Mouse (Mus musculus) embryo, embryonic 10.5 days (tissue): ENCODE measurements around the gene Dad1.

Experiments used
- DNase-seq: peaks from one replicate; pipeline ENCODE4 v3.0.0-alpha.2; 2015; ENCODE audit warnings: low spot score

Gene Dad1

GRCm38 (mm10) chr14:54253741-54254291 is at the start of gene Dad1, which contains the start of gene Abhd4:
Dad1 (minus strand) TSS chr14:54254104.
Abhd4 (plus strand) TSS chr14:54254188.
- DNase-seq = peak; percentile 98

DNA sequence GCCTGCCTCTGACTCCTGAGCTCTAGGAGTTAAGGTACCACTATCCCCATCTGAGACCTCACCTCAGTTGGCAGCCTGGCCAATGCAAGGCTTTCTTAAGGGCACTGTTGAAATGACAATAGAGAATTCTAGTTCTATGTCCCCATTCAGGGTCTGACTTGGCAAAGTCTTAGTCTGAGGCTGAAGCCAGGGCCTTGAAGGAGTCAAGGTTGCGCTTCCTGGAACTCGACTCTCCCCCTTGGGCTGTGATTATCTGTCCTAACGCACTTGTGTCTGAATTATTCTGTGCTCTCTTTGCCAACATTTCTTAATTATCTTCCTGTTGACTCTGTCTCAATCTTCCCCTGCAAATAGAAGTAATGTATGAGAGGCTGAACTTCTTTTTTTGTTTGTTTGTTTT is 46.8 kb upstream of the Dad1 start:
- DNase-seq = no peak

DNA sequence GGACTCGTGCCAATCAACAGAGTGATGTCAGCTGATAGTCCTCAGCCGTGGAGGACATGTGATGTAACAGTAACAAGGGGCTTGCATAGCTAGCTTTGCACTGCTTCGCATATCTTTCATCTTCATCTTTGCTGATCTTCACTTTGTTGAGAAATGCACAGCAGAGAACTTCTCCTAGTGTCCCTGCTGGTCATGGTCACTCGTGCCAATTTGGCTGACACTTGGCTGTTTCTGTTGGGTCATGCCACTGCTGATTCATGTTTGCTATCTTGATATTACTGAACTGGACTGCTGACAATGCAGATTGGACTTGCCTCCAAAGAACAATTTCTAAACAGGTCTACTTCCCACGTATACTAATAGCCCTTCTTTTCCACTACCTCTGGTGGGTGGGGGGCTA is 46.2 kb upstream of the Dad1 start:
- no peak for DNase-seq

DNA sequence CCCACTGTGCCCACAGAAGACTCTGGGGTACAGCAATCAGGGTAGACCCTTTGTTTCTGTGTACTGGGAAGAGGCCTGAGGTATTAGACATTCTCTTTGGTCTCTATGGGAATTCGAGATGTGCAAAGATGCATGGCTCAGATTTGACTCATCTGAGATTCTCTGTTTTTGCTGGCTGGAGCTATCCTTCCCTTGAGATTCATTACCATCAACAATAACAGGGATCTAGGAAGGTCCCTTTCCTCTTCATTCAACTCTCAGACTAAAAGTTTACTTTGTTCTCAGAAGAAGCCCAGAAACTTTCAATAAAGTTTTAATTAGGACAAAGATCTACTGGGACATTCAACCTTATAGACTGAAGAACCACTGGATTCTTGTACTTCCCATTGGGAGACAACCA is 30.9 kb upstream of the Dad1 start, which contains the start of gene Olfr49:
Gene Olfr49, minus strand, starts transcription at position 101 of the 400 bp plus-strand sequence.
- DNase-seq = no peak

DNA sequence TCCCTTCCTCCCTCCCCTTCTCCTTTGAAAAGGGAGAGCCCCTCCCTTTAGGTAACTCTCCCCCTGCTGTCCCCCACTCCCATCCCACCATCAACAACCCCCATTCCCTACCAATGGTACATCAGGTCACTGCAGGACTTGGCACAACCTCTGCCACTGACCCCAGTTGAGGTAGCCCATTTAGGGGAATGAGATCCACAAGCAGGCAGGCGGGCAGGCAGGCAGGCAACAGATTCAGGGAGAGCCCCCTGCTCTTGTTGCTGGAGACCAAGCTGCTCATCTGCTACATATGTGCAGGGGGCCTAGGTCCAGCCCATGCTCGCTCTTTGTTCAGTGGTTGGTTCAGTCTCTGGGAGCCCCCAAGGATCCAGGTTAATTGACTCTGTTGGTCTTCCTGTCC is 22.5 kb upstream of the Dad1 start:
- no peak for DNase-seq

GRCm38 (mm10) chr14:54272696-54273095 is 18.8 kb upstream of the Dad1 start:
- DNase-seq = no peak

DNA sequence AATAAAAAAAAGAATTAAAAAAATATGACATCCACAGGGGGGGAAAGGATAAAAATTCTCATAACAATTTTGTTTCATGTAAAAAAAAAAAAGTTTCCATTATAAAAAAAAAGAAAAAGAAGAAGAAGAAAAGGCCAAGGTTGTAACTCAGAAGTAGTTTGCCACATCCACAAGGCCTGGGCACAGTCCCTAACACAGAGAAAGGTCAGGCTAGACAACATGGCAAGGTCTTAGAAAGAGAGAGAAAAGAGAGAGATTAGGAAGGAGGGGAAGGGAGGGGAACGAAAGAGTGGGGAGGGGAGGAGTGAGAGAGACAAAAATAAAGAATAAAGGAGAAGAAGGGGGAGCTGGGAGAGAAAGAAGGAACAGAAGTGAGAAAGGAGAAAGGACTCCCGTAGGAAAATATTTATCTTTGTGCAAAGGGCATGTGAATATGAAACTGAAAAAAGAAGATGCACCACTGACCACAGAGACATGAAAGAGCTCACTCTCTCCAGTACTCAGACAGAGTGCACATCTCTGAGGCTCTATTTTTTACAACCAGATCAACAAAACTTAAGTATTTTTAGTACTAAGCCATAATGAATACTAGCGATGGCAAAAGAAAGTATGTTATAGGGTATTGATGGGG is 18.2 kb upstream of the Dad1 start:
- DNase-seq = no peak

DNA sequence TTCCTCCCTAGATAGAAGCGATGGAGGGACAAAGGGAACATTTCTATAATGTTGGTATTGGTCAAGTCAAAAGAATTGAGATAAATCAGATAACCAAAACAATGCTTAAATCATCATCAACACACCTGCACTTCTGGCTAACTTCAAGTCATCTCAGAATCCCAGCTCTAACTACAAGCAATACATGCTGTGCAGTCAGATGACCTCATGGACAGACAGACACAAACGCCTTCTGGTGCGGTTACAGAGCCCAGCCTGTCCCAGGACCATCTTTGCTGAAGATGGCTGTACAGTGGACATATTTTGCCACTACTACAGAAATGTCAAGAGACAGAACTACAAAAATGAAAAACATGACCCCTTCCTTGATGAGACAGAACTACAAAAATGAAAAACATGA is 16.5 kb upstream of the Dad1 start:
- no peak for DNase-seq

DNA sequence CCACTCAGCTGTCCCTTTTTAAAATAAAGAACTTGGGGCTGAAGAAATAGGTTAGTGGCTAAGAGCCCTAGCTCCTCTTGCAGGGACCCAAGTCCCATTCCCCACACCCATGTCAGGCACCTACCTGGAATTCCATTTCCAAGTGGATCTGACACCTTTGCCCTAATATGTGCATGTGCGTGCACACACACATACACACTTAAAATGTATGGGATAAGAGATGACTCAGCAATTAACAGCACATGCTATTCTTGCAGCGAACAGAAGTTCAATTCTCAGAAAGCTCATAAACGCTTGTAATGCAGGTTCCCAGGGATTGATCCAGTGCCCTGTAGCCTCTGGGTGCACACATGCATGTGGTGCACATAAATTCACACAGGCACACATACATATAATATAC is 15.7 kb upstream of the Dad1 start:
- DNase-seq = no peak

DNA sequence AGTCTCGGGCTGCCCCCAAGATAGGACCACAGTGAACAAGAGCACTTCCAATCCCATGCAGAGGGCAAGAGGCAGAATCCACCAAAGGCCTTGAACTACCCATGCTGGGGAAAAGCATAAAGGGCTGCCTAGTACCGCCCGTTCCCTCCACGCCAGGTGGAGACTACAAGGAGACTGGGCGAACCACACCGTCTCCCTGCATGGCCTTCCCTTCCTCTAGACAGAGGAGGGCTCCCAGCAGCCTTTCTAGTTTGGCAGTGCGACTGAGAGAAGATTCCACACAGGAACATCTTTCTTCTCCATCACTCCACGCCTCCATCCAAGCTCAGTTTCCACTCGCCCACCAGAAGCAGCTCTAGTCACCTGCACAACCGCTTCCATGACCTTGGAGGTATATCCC is 14.1 kb upstream of the Dad1 start:
- no peak for DNase-seq

GRCm38 (mm10) chr14:54265951-54266350 is 12.0 kb upstream of the Dad1 start:
- DNase-seq = no peak

GRCm38 (mm10) chr14:54265093-54265492 is 11.2 kb upstream of the Dad1 start:
- no peak for DNase-seq

DNA sequence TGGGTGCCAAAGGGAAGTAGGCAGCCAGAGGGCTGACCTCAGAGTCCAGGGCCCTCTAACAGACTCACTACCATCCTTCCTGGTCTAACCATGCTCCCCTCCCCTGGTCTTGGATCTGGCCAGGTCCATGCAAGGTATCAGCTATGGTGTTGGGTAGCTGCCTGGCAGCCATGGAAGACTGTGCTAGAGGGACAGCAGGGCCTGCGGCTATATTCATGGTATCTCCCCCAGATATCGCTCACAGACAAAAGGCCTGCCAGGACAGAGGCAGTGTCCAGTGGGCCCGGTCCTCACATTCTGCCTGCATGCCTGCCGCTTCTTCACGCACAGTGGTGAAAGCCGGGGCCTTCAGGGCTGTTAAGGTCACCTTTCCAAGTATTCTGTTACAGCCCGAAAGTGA is 10.3 kb upstream of the Dad1 start:
- no peak for DNase-seq

DNA sequence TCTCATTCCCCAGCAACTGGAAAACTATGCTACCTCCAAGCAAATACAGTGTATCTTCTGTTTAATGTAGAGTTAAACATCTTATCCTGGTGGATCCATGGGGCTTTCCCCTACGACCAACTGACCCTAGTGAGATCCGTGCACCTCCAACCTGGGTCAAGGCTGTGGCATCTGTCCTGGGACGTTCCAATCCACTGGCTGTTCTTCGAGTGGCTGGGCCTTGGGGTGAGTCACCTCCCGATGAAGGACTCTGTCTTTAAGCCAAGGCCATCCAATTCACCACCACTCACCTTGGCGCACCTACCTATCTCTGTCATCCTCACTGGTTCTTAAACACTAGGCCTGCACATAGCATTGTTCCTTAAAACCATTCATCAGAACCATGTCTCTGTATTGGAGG is 9.2 kb upstream of the Dad1 start:
- DNase-seq = no peak

- no peak for DNase-seq
These were observed 8.7 kb upstream of the Dad1 start for GRCm38 (mm10) chr14:54262622-54263021.

- DNase-seq = no peak
These were observed 7.5 kb upstream of the Dad1 start for GRCm38 (mm10) chr14:54261386-54261785.

- DNase-seq = no peak
These were observed 6.3 kb upstream of the Dad1 start for GRCm38 (mm10) chr14:54260196-54260595.

DNA sequence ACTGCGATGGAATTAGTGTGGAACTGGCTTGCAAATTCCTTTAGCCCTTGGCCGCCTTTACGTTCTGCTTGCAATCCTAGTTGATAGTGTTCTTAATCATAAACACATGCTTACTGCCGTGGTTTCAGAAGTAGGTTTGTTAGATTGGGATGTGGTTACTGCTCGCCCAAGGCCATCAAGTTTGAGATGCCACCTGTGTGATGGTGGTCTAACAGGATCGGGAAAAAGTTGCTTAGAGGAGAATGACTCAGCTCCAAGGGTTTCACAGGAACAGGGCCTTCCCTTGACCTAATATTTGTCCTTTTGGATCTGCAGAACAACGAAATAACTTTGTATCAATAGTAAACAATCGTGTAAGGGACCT is 5.8 kb upstream of the Dad1 start:
- no peak for DNase-seq

GRCm38 (mm10) chr14:54259003-54259721 is 5.3 kb upstream of the Dad1 start:
- DNase-seq = peak; percentile 95

GRCm38 (mm10) chr14:54258131-54258670 is 4.3 kb upstream of the Dad1 start:
- no peak for DNase-seq

DNA sequence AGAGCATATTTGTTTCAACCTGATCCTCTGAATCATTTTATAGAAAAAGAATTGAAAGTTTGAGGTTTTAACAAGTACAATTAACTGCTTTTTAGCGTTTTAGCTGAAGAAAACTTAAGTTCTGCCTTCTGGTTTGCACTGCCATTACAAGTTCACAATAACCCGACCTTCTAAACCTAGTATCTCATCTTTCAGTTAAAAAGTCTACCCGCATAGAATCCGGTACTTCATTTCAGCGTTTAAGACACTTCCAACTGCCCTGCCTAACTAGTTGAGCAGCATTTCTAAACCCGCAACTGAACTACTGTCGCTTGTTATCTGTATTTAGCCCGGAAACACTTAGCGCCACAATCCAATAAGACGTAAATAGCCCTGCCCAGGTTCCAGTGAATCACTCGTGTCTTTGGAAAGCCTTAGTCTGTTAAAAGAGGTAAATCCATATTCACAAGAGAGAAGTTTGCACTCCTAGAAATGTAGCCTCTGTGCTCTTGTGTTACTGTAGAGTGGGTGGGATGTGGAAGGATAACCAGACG is 832 bp upstream of the Dad1 start:
- DNase-seq = no peak

- no peak for DNase-seq
These were observed 3.8 kb downstream of the Dad1 start for GRCm38 (mm10) chr14:54250122-54250521.

DNA sequence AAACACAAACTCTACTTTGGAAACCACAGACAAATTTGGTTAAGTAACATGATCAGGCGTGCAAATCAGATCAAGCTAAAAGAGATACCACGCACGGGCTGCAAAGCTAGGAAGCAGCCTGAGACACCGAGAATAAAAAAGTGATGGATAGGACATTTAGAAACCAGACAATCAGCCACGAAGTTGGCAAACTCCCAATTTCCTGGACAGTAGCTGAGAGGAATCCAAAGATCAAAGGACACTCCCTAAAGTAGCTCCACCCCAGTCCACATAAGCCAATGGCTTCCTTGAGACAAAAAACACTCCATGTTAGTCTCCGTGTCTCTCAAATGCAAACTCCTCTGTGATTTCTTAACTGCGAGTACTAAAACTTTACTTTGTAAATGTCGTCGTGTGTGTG is 4.6 kb downstream of the Dad1 start:
- no peak for DNase-seq
